Mouse (Mus musculus) adipocyte (in vitro differentiated cells): ENCODE data around the gene Tubgcp5.
"Not testable (repeated sequence)": the region's sequence is repeated elsewhere in the genome, so short reads cannot be mapped to it uniquely, and the experiment has no call there.

Source experiments
- DNase-seq: peaks from one replicate; pipeline ENCODE4 v3.0.0-alpha.2; 2016; ENCODE audit warnings: low spot score

Gene Tubgcp5

GRCm38 (mm10) chr7:55793952-55794603, at the start of gene Tubgcp5:
TSS of gene Tubgcp5 (plus strand) at chr7:55794154.
- peak; percentile 91 for DNase-seq

DNA sequence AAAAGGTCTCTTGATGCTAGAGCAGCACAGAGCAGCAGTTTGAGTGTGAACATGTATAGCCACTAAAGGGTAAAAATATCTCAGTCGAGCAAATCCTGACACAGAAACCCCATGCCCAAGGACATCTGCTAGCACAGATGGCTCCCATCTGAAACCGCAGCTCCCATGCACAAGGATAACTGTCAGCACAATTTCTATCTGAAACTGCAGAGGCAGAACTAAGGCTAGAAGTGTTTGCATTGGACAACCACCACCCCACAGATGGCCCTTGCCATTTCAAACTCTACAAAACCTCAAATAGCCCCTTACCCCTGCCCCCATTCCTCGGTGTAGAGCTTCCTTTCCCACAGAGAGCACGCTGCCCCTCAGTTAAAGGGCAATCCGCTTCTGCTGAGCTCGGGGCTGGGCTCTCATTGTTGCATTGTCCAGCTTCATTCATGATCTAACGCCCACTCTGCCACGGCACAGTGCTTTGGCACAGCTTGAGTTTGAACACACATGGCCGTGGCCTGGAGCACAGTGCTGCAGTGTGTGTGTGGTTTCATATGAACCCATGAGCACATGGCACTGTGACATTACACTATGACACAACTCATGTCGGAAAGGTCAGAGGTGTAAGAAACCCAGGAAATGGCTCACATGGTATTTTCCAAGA, 49.3 kb upstream of the Tubgcp5 start:
- DNase-seq = no peak

DNA sequence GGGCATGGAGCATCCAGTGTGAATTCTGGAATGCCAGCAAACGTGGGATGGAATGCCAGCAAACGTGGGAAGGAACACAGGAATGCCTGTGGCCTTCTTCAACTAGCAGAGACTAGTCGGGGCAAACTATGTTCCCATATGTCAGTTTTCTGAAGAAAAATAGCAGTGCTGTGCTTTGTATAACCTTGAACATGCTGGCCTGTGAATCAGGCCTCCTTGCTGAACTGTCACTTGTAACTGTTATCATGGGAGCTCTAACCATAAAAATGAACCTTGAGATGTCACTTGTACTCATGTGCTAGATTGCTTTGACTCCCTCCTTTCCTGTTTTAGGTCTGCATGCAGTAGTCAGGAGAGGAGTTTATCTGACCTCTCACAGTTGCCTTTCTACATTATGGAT, 43.1 kb upstream of the Tubgcp5 start:
- no peak for DNase-seq

GRCm38 (mm10) chr7:55759346-55759745, 34.6 kb upstream of the Tubgcp5 start:
- DNase-seq = no peak

- DNase-seq = no peak
Observed at GRCm38 (mm10) chr7:55767926-55768325, 26.0 kb upstream of the Tubgcp5 start, which contains the start of gene Siglech. TSS of gene Siglech (plus strand) at chr7:55768178.

DNA sequence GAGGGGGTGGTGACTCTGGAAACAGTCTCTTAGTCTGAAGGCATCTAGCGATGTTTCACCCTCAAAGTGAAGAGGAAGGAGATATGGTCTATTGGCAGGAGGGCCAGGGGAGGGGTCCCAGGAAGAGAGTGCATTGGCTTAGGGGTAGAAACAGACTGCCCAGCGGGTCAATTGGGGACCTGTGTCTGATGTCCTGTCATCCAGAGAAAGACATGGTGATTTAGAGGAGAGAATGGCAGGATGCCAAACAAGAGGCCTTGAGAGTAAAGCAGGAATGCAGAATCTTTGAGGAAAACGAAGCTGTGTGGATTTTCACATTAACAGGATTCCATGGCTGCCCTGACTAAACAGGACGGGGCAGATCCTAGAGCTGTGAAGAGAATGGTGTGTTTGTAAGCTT, 13.9 kb upstream of the Tubgcp5 start:
- no peak for DNase-seq

GRCm38 (mm10) chr7:55782493-55782892, 11.5 kb upstream of the Tubgcp5 start:
- DNase-seq = no peak

GRCm38 (mm10) chr7:55784580-55784979, 9.4 kb upstream of the Tubgcp5 start:
- no peak for DNase-seq

GRCm38 (mm10) chr7:55790586-55790985, 3.4 kb upstream of the Tubgcp5 start:
- not testable (repeated sequence) for DNase-seq

DNA sequence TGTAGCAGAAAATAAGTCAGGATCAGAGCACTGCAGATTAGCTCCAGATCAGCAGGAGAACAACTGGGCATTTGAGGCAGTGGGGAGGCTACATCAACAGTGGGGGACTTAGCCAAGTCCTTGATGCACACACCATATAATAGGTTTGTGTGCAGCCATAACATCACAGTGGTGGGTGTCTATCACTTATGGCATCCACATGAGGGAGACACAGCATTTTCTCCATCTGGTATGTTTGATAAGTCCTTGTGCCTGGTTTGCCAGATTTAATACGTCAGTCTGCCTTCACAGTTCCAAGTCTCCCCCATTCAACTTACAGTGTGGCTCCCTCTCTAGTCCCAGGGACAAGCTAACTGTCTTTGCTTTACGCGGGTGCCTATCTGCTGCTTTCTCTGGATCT, 1.7 kb upstream of the Tubgcp5 start:
- DNase-seq = no peak

DNA sequence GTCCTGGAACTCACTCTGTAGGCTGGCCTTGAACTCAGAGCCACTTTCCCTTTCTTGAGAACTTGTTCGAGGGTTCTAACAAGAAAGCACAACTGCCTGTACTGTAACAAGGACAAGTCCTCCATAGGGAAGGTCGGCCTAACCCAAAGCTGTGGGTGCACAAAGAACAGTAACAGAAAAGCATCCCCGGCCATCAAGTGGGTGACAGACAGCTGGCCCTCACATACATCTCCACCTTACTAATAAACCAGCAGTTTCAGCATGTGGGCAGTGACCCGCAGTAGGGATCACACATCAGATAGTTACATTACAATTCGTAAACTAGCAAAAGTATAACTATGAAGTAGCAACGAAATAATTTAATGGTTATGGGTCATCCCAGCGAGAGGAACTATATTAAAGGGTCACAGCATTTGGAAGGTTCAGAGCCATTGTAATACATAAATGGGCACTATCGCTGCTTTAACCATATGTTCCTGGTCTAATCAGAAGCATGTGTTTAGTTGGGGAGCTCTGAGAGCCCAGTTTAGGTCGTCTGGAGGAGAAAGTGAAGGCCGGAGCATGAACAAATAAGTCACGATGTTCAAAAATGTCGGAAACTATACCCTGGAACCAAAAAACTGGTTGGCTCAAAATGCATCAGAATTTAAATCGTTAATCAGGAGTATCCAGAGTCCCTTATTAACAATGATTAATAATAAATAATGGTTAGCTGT, 560 bp upstream of the Tubgcp5 start:
- DNase-seq = peak; percentile 2

GRCm38 (mm10) chr7:55799981-55800380, 6.0 kb downstream of the Tubgcp5 start:
- no peak for DNase-seq

DNA sequence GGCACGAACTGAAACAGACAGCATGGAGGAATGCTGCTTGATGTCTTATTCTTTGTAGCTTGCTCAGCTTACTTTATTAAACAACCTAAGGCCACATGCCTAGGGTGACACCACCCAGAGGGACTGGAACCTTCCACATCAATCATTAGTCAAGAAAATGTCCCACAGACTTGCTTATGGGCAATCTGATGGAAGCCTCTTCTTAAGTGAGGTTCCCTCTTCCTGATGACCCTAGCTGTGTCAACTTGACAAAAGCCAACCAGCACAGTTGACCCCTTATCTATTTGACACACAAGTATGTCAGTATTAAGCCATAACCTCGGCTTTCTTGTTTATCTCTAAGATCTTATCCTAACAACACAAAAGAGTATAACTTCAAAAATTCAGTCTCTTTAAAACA, 16.0 kb downstream of the Tubgcp5 start:
- DNase-seq = no peak

- peak; percentile 4 for DNase-seq
Observed at GRCm38 (mm10) chr7:55824468-55824867, 30.5 kb downstream of the Tubgcp5 start.

GRCm38 (mm10) chr7:55827551-55827950, 33.6 kb downstream of the Tubgcp5 start:
- no peak for DNase-seq

DNA sequence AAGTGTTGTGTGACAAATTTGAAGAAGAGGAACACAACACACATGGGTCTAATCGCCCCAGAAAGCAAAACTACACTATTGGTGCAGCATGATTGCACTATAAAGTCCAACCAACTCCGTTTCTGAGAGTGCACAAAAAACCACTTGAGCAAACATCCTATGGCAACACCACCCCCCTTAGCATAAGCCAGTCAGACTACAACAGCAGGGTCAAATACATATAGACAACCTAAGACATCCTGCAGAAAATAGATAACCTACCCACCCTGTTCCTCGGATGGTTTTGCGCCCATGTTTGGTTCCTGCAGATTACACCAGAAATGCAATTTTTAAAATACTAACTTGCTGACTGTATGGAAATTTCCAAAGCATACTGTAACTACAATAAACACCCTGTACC, 42.9 kb downstream of the Tubgcp5 start:
- no peak for DNase-seq

DNA sequence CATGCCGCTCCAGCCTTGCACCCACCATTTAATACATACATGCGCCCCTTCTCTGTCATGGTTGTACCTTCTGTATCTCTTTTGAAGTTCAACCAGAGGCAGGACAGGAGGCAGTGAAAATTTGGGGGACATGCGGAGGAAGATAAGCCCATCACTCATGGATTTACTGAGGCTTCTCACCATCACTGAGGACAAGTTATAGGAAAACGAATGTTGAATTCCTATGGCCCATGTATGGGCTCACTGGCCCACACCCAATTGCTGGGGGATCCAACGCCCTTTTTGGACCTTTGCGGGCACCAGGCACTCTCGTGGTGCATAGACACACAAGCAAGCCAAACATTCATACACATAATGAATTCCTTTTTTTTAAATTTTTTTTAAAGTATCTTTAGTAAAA, 47.5 kb downstream of the Tubgcp5 start, which contains the start of gene Cyfip1:
Gene Cyfip1 (plus strand): TSS at position 301 of the 400 bp plus-strand sequence.
- no peak for DNase-seq

- DNase-seq = peak; percentile 75
Observed at GRCm38 (mm10) chr7:55841977-55842503, 48.1 kb downstream of the Tubgcp5 start.

GRCm38 (mm10) chr7:55842504-55843152, 48.7 kb downstream of the Tubgcp5 start:
- peak; percentile 37 for DNase-seq

- no peak for DNase-seq
Observed at GRCm38 (mm10) chr7:55846606-55847312, 52.8 kb downstream of the Tubgcp5 start.

- no peak for DNase-seq
Observed at GRCm38 (mm10) chr7:55849948-55850571, 56.1 kb downstream of the Tubgcp5 start.
